Mouse (Mus musculus) naive thymus-derived CD4-positive, alpha-beta T cell, adult 2 months (primary cell): ENCODE data around the gene Ctf1.
"Not testable (repeated sequence)": the region's sequence is repeated elsewhere in the genome, so short reads cannot be mapped to it uniquely, and the experiment has no call there.

Source experiments
- DNase-seq: peaks from one replicate; pipeline ENCODE4 v3.0.0-alpha.2; 2011; ENCODE audit warnings: low read depth

Ctf1 gene

GRCm38 (mm10) chr7:127693730-127694129 lies 18.8 kb upstream of the Ctf1 start:
- DNase-seq: not testable (repeated sequence)

- DNase-seq: no peak
Observed at GRCm38 (mm10) chr7:127698986-127699385, 13.6 kb upstream of the Ctf1 start.

GRCm38 (mm10) chr7:127700712-127701331 lies 11.7 kb upstream of the Ctf1 start:
- no peak for DNase-seq

- no peak for DNase-seq
Observed at GRCm38 (mm10) chr7:127703561-127704178, 8.9 kb upstream of the Ctf1 start.

- no peak for DNase-seq
Observed at GRCm38 (mm10) chr7:127704598-127704997, 7.9 kb upstream of the Ctf1 start.

- DNase-seq: no peak
Observed at GRCm38 (mm10) chr7:127705706-127706105, 6.8 kb upstream of the Ctf1 start.

- no peak for DNase-seq
Observed at GRCm38 (mm10) chr7:127707045-127707956, 5.2 kb upstream of the Ctf1 start.

GRCm38 (mm10) chr7:127707957-127708206 lies 4.7 kb upstream of the Ctf1 start:
- peak; percentile 71 for DNase-seq

- peak; percentile 78 for DNase-seq
Observed at GRCm38 (mm10) chr7:127708207-127709078, 4.1 kb upstream of the Ctf1 start, which contains the start of gene Bcl7c. Gene Bcl7c, minus strand, starts transcription at chr7:127708933.

GRCm38 (mm10) chr7:127709261-127709979 lies 3.1 kb upstream of the Ctf1 start:
- DNase-seq: no peak

GRCm38 (mm10) chr7:127711031-127711430 lies 1.5 kb upstream of the Ctf1 start:
- DNase-seq: no peak

- no peak for DNase-seq
Observed at GRCm38 (mm10) chr7:127711456-127711855, 1.1 kb upstream of the Ctf1 start.

GRCm38 (mm10) chr7:127714816-127715215 lies 2.3 kb downstream of the Ctf1 start:
- no peak for DNase-seq

GRCm38 (mm10) chr7:127716992-127717391 lies 4.5 kb downstream of the Ctf1 start:
- DNase-seq: peak; percentile 53

GRCm38 (mm10) chr7:127718339-127718738 lies 5.8 kb downstream of the Ctf1 start:
- DNase-seq: no peak

GRCm38 (mm10) chr7:127719258-127719657 lies 6.7 kb downstream of the Ctf1 start:
- no peak for DNase-seq

GRCm38 (mm10) chr7:127725490-127725889 lies 13.0 kb downstream of the Ctf1 start:
- DNase-seq: no peak

- no peak for DNase-seq
Observed at GRCm38 (mm10) chr7:127725924-127726323, 13.4 kb downstream of the Ctf1 start.

- DNase-seq: no peak
Observed at GRCm38 (mm10) chr7:127727898-127728297, 15.4 kb downstream of the Ctf1 start.

GRCm38 (mm10) chr7:127730170-127730569 lies 17.6 kb downstream of the Ctf1 start:
- DNase-seq: no peak

GRCm38 (mm10) chr7:127732066-127732465 lies 19.5 kb downstream of the Ctf1 start, which contains the start of gene Ctf2:
Gene Ctf2, minus strand, starts transcription at chr7:127732166.
- not testable (repeated sequence) for DNase-seq
